Mouse (Mus musculus): ENCODE measurements around the gene Slc38a9.
"Not testable (repeated sequence)": the region's sequence is repeated elsewhere in the genome, so short reads cannot be mapped to it uniquely, and the experiment has no call there.

The Slc38a9 gene

GRCm38 (mm10) chr13:112683970-112684369 lies 23.4 kb downstream of the Slc38a9 start:
- DNase-seq (ENCODE audit: low spot score), result no peak

- DNase-seq (ENCODE audit: low spot score), result no peak
Observed at GRCm38 (mm10) chr13:112686155-112686554, 25.6 kb downstream of the Slc38a9 start.

GRCm38 (mm10) chr13:112692870-112693553 lies 32.5 kb downstream of the Slc38a9 start:
- no peak for DNase-seq (ENCODE audit: low spot score)

GRCm38 (mm10) chr13:112695526-112696240 lies 35.1 kb downstream of the Slc38a9 start:
- no peak for DNase-seq (ENCODE audit: low spot score)

GRCm38 (mm10) chr13:112701256-112701655 lies 40.7 kb downstream of the Slc38a9 start:
- no peak for DNase-seq (ENCODE audit: low spot score)

GRCm38 (mm10) chr13:112706351-112706750 lies 45.8 kb downstream of the Slc38a9 start:
- DNase-seq (ENCODE audit: low spot score), result no peak

GRCm38 (mm10) chr13:112720078-112720736 lies 59.7 kb downstream of the Slc38a9 start:
- no peak for DNase-seq (ENCODE audit: low spot score)

GRCm38 (mm10) chr13:112721946-112722729 lies 61.6 kb downstream of the Slc38a9 start:
- DNase-seq (ENCODE audit: low spot score), result no peak

- not testable (repeated sequence) for DNase-seq (ENCODE audit: low spot score)
Observed at GRCm38 (mm10) chr13:112724260-112724659, 63.7 kb downstream of the Slc38a9 start.

- no peak for DNase-seq (ENCODE audit: low spot score)
Observed at GRCm38 (mm10) chr13:112726002-112726401, 65.5 kb downstream of the Slc38a9 start.

GRCm38 (mm10) chr13:112733311-112733710 lies 72.8 kb downstream of the Slc38a9 start:
- no peak for DNase-seq (ENCODE audit: low spot score)

GRCm38 (mm10) chr13:112734906-112735713 lies 74.6 kb downstream of the Slc38a9 start:
- DNase-seq (ENCODE audit: low spot score), result no peak

- DNase-seq (ENCODE audit: low spot score), result no peak
Observed at GRCm38 (mm10) chr13:112736407-112736806, 75.9 kb downstream of the Slc38a9 start.

GRCm38 (mm10) chr13:112737110-112737509 lies 76.6 kb downstream of the Slc38a9 start:
- DNase-seq (ENCODE audit: low spot score), result no peak

- no peak for DNase-seq (ENCODE audit: low spot score)
Observed at GRCm38 (mm10) chr13:112738005-112738404, 77.5 kb downstream of the Slc38a9 start.

- DNase-seq (ENCODE audit: low spot score), result no peak
Observed at GRCm38 (mm10) chr13:112740073-112740472, 79.5 kb downstream of the Slc38a9 start.

- DNase-seq (ENCODE audit: low spot score), result no peak
Observed at GRCm38 (mm10) chr13:112742076-112742830, 81.7 kb downstream of the Slc38a9 start.

GRCm38 (mm10) chr13:112743647-112744046 lies 83.1 kb downstream of the Slc38a9 start:
- DNase-seq (ENCODE audit: low spot score), result no peak

- DNase-seq (ENCODE audit: low spot score), result no peak
Observed at GRCm38 (mm10) chr13:112744061-112744849, 83.7 kb downstream of the Slc38a9 start.

Data from testis, postnatal 14 days (tissue).